Mouse (Mus musculus): ENCODE results near the gene 6030408B16Rik.

Gene 6030408B16Rik

DNA sequence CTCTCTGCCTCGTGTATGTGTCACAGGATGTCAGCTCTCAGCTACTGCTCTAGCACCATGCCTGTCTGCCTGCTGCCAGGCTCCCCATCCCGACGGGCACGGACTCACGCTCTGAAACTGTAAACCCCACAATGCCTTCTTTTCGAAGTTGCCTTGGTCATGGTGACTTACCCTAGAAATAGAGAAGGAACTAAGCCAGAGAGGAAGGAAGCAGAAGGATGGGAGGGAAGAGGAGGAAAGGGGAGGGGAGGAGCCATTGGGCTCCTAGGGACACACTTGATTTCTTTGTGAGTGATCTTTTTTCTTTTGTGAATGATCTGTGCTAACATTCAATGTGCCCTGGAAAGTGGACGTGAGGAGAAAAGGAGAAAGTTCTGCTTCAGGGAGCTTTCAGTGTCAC, 5.0 kb downstream of the 6030408B16Rik start:
- no peak for DNase-seq (ENCODE audit: low spot score in 2 of 2)

DNA sequence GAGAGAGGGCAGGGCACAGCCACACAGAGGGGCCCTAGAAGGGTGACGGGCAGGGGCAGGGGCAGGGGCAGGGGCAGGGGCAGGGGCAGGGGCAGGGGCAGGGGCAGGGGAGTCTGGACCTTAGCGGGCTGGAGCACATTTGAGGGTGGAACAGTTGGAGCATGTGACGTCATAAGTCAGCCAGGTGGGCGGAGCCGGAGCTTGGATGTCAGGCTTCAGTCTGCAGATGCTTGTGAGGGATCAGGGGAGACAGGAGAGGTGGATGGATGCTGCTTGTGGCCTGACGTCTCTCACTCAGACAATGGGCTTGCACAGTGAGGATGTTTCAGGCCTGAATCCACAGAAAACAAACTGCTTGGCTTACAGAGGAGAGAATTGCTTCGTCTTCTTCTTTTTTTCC, 5.5 kb downstream of the 6030408B16Rik start:
- DNase-seq (ENCODE audit: low spot score in 2 of 2): no peak

DNA sequence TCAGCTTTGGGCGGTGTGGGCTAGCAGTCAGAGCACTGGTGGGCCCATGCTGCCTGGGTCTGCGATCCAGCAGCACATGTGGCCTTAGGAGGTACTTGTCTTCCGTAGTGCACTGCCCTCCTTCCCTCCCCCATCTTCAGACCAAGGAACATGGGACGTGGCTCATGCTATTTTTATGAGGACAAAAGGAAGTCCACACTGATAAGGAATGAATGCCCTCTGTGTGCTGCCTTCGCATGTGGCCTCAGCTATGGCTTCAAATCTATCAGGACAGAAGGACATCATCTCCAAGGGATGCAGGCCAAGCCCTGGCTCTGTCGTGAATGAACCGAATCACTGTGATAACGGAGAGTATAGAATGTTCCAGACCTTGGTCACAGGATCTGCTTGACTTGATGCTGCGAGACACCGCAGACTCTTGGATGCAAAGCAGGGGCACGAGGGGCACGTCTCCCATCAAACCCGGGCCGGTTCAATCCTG, 6.5 kb downstream of the 6030408B16Rik start:
- DNase-seq (ENCODE audit: low spot score in 2 of 2): no peak

DNA sequence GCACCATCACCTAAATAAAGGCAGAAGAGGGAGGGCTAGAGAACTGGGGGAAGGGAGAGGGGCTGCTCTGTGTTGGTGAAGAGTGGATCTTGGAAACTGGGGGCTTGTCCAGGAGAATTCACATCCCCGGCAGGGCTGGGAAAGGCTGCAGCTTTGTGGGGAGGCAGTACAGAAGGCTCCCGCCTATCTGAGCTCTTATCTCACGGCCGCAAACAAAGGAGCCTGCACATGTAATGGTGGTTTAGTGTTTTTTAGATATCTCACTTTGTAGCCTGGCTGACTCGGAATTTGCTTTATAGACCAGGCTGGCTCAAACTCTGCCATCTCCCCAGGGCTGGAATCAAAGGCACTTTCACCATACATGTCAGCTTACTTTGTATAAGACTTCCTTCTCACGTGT, 7.1 kb downstream of the 6030408B16Rik start:
- no peak for DNase-seq (ENCODE audit: low spot score in 2 of 2)

DNA sequence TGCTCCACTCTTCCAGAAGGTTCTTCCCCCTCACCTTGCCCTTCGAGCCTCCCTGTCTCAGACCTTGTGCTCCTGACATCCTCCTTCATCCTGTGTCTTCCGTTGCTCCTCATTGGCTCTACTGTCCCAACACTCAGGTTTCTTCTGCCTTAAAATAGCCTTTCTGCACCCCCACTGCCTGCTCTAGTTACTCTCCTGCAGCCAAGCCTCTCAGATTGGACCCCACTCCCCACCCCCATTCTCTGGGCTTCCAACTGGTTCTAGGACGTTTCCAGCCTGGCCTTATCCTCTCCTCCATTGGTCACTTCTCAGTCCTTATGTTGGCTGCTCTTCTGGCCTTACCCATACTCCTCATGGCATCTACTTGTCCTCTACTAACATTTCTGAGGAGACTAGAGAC, 9.2 kb downstream of the 6030408B16Rik start:
- DNase-seq (ENCODE audit: low spot score in 2 of 2): no peak

DNA sequence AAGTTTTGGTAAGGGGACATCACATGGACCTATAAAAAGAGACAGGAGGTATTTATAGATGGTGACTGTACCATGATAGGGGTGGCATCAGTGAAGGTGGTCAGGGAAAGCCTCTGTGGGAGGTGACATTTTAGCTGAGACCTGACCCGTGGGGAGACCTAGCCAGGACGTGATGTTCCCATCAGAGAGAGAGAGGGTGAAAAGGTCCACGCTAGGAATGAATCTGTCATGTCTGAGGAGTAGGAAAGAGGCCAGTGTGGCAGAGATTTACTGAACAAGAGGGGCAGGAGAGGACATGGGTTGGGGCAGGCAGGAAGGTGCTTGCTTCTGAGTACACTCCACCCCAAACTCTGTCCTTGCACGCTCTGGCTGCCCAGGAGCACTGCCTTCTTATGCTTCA, 10.8 kb downstream of the 6030408B16Rik start:
- DNase-seq (ENCODE audit: low spot score in 2 of 2): no peak

DNA sequence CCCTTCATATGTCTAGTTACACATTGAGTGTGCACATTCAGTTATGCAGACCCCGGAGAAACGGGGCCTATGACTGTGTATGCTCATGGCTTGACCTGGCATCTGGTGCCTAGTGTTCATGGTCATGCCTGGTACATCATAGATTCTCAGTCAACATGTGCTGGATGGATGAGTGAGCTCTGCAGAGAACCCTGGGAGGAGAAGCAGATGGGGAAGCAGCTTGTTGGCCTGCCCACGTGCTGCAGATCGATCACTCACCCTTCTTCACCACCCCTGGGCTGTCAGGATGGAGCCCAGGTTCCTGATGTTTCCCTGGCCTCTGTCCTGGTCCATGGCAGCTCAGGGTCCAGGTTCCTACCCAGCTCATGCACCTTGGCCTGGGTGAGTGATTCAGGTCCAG, 13.4 kb downstream of the 6030408B16Rik start:
- DNase-seq (ENCODE audit: low spot score in 2 of 2): no peak

DNA sequence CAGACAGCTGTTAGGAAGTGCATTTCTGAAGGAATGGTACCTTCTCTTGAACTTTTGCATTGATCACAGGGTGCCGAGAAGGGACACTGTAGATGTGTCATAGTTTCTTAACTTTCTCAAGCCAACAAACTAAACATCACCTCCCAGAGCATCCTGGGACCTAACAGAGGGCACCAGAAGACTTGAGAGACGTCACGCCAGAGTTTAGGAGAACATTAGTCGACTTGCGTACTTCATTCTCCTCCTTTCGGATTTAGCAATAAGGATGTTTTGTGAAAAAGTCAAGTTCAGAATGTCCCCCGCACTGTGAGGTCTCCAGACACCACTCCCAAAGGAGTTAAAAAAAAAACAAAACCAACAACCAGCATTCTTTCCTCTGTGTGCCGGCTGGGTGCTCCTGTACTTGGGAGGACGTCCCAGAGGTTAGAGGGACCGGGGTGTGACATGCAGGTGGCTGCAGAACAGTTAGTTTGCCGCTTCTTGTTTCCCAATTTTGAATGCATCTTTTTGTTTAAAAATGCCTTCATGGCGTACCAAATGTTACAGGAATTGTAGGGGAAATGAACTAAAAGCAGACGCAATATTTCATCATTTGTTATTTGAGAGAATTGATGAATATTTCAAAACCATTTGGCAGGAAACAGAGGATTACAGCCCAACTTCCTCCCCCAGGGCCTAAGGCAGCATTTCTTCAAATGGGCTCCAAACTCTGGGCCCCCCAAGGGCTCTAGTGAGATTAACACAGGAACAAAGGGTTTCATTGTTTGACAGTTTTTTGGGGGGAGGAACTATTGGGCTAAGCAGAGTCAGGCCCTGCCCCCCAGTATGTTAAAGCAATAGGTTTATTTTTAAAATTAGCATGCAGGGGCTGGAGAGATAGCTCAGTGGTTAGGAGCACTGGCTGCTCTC, 15.7 kb downstream of the 6030408B16Rik start:
- DNase-seq (ENCODE audit: low spot score in 2 of 2): no peak

DNA sequence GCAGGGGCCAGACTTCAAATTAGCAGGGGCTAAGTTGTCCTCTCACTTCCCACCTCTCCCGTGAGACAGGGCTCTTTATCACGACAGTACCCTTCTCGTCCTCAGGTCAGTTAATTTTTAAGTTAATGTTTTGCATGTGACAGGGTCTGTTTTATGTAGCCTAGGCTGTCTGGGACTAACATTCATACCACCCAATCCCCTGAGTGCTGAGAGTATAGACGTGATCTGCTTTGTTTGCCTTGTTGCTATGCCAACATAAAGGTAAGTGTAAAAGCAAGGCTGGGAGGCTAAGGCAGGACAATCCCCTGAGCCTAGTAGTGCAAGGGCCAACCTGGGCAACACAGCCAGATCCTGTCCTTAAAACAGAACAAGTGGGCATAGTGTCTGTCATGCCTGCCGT, 16.5 kb downstream of the 6030408B16Rik start:
- DNase-seq (ENCODE audit: low spot score in 2 of 2): no peak

DNA sequence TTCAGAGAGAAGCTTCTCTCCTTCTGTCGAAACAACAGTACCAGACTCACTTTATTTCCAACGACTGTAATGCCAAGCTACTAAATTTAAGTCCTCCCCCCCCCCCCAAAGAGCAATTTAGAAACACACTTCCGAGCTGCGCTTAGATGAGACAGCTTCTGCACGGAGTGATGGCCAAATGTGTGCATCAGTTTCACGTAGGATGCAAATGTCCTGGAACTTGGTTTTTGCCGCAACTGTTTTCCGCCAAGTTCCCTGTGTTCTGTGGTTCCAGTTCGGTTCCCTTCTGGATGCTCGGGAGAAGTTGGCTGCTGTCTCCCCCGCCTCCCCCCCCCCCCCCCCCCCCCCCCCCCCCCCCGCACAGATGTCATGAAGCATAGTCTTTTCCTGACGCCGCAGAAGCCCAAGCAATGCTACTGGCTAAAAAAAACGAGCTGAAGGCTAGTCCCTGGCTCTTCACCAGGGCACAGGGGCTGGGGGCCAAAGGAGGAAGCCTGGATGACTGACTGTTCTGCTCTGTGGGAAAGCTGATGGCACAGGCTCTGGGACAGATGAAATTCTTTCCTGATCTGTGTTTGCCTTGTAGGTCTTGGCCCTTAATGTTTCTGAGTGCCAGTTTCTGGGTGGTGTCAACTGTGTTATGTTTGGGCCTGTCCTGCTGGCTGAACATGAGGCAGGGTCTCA, 18.2 kb downstream of the 6030408B16Rik start:
- DNase-seq (ENCODE audit: low spot score in 2 of 2): no peak

DNA sequence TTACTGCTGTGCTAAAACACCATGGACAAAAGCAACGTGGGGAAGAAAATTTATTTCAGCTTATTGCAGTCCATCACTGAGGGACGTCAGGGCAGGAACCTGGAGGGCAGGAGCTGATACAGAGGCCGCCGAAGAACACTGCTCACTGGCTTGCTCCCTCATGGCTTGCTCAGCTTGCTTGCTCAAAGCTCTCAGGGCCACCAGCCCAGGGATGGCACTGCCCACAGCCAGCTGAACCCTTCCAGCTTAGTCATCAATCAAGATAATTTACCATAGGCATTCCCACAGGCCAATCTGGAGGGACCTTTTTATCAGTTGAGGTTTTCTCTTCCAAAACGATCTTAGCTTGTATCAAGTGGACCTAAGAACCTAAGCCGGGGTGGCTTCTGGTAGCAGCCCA, 19.0 kb downstream of the 6030408B16Rik start:
- DNase-seq (ENCODE audit: low spot score in 2 of 2): no peak

DNA sequence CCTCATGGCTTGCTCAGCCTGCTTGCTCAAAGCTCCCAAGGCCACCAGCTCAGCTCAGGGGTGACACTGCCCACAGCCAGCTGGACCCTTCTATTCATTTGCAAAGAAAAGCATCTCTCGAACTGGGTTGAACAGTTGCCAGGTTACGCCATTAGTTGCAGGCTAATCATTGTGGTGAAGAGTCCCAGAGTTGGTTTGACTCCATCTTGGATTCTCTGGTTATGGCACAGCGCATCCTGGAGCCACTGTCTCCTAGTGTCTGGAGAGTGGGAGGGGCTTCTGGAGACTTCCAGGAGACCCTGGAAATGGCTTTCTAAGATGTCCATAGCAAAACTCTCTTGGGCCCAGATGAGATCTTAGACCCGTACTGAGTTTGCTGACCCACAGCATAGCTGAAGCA, 22.4 kb downstream of the 6030408B16Rik start:
- DNase-seq (ENCODE audit: low spot score in 2 of 2): no peak

DNA sequence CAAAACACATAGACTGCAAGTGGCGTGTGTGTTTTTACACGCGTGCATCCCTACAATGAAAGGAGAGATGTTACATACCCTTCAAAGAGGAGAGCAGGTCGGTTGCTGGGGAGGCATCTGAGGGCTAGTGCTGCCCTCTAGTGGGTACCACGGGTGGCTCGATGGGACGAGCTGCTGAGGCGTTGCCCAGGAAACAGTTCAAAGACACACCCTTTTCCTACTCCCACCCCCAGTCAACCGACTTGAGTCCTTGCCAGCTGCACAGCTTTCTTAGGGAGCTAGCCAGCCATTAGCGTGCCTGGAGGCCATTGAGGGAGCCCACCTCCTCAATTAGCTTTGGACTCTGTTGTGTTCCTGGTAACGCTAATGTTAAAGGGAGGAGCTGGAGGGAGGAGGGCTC, 22.8 kb downstream of the 6030408B16Rik start:
- DNase-seq (ENCODE audit: low spot score in 2 of 2): peak; percentile 83 to 90

DNA sequence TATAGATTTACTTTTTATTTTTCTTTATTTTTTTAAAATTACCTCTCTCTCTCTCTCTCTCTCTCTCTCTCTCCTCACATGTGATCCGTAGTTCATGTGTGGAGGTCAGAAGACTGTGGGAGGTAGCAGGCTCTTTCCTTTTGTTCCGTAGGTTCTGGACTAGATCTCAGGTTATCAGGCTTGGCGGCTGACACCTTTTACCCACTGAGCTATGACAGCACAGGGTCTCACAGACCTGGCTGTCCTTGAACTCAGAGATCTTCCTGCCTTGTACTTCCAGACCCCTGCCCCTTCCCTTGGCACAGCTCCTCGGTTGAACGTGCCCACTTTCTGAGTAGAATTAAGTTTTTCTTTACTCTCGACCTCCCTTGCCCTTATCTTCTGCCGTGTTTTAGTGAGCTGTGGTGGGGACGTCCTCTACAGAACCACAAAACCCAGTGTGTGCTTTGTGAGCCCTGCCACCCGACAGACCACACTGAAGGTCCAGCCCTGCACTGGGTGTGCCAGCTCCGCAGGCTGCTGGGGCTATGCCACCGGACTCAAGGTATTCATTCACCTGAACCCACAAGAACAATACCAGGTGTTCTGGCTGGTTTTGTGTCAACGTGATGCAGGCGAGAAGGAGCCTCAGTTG, 23.4 kb downstream of the 6030408B16Rik start:
- no peak for DNase-seq (ENCODE audit: low spot score in 2 of 2)

DNA sequence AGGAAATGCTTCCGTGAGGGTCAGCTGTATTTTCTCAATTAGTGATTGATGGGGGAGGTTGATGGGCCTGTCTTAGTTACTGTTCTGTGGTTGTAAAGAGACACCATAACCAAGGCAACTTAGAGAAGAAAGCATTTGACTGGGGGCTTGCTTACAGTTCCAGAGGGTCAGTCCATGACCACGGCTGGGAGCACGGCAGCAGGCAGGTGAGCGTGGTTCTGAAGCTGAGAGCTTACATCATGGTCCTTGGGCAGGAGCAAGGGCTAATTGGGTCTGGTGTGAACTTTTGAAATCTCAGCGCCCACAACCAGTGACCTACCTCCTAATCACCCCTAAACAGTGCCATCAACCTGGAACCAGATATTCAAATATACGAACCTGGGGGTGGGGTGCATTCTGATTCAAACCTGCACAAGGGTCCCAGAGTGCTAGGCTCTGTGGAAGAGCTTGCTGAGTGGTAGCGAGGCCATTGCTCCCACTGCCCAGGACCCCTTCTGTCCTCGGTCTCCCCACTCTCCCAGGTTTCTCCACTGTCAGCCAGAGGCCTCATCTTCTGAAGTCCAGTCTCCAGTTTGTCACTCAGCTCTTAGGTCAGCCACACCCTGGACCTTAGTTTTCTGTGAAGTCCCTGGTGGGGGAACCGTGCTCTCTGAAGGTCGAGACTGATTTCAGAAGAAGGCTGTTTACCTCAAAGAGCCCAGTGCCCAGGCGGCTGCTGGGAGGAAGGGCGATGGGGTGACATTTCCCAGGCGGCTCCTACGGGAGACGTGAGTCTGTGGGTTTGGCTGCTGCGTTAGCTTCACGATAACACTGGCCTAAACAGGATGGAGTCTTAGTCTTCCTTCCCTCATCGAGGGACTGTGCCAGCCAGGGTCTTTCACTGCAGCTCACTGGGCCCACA, 24.2 kb downstream of the 6030408B16Rik start:
- no peak for DNase-seq (ENCODE audit: low spot score in 2 of 2)

DNA sequence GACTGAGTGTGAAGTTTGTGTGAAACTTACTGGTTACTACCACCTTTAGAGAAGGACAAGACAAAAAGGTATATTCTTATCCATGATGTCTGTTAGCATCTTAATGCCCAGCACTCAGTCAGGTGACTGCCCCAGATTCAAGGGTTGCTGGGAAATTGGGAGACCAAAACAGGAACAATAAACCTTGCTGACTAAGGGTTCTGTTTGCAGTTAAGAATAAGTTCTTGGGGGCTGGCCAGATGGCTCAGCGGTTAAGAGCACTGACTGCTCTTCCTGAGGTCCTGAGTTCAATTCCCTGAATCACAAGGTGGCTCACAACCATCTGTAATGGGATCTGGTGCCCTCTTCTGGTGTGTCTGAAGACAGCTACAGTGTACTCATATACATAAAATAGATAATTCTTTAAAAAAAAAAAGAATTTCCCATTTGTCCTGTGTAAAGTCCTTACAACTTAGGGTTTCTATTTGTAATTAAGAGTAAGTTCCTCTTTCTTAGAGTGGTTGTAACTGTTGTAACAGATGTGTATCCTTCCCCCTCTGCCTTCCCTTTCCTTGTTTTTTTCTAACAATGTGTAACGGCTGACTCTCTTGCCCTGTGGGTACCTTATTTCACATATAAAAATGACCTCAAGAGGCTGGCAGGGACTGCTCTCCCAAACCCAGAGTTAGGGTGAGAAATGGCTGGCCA, 24.9 kb downstream of the 6030408B16Rik start:
- DNase-seq (ENCODE audit: low spot score in 2 of 2): no peak

DNA sequence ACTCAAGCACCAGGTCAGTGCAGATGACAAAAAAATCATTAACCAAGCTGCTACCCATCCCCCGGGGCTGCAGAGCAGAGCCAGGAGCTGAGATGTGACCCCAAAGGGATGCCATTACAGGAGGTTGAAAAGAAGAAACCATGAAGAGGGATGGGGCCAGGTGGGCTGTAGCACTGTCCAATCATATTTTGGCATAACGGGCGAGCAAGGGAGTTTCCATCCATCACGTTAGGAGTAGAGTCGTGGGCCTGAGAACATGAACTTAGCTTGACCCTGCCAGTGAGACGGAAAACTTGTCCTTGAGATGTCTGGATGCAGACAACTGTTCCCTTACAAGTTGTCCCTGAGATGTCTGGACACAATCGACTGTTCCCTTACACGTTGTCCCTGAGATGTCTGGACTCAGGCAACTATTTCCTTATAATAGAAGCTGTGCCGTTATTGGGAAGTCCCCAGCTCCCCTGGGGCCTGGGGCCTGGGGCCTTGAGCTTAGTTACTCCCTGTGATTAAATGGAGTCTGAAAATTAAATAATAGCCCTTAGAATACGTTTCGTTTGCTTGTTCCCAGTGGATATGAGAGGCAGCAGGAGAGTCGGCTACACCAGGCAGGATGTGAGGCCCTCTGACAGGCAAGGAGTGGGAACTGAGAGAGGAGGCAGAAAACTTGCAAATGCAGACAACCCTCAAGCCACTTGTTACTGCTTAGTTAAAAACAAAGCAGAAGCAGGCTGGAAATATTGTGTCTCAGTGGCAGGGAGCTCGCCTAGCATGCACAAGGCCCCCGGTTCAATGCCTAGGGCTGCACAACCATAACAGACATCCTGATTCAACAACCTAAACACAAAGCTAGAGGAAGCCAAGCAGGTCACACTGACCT, 26.1 kb downstream of the 6030408B16Rik start:
- DNase-seq (ENCODE audit: low spot score in 2 of 2): no peak

DNA sequence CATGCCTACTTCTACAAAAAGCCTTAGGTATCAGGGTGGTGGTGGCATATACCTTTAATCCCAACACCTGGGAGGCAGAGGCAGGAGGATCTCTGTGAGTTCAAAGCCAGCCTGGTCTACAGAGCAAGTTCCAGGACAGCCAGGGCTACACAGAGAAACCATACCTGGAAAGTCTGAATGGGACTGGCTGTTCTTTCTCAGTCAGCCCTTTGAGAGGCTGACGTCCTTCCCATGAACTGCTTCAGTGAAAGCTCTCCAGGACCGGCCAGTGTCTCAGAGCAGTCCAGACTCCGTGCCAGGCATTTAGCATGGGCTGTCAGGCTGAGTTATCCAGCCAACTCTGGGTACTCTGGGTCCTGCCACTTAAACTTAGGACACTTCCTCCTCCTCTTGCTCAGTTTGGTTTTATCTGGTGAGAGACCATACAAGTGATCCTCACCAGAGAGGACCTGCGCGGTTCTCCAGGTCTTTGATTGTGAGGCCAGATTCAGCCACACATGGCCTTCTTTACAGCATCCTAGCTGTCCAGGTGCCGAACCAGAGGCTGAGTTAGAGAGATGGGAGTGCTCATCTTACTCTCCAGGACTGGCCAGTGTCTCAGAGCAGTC, 27.1 kb downstream of the 6030408B16Rik start:
- no peak for DNase-seq (ENCODE audit: low spot score in 2 of 2)

DNA sequence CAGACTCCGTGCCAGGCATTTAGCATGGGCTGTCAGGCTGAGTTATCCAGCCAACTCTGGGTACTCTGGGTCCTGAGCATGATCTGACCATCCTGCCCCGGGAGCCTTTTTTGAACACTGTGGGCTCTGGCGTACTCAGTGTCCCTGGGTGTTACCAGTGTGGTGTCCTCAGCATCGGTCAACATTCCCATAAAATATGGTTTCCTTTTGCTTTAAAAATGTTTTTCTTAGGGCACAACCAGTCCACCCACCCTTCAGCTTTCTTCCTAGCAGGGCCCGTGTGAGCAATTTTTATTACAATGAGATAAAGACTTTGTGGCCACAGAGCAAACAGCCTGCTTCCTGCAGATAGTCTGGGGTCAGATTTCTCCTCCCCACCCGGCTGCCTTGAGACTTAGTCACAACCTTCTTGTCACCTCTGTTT, 27.6 kb downstream of the 6030408B16Rik start:
- peak; percentile 49 to 64 for DNase-seq (ENCODE audit: low spot score in 2 of 2)
